17 mouse cellular contexts compared by ENCODE assay signal in the genomic region with DNA sequence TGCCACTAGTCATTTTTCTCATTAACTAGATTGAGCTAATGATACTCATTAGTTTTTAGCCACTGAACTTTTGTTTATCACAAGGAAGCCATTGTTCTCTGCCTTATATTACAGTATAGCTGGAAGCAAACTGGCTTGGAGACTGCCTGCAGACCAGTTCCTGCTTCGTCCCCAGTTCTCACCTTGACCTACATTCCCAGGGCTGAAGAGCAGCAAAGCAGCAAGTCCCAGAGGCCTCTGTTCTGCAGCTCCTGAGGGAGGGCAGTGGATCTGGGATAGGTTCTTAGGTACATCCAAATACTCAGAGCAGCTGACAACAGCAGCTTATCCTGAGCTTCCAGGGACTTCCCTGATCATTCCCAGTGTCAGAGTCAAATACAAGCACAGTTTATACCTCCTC.
"Had no signal": no experiment of that assay in that cellular context is flagged by ENCODE, and none has a peak within 500 bp of the region (broad histone marks: within the 10 kb centered on the region; RNA-seq: fewer than 3 reads in every experiment).

No protein-coding gene starts in this region.

- H3K27ac ChIP-seq: midbrain, embryonic 10.5 days; midbrain, embryonic 12.5 days; neural tube, embryonic 13.5 days; neural tube, embryonic 15.5 days had no signal

- H3K4me3 ChIP-seq: midbrain, embryonic 10.5 days; midbrain, embryonic 12.5 days; myocyte; neural tube, embryonic 13.5 days; neural tube, embryonic 15.5 days had no signal

- DNase-seq: lung, adult 18-20 months; lung, embryonic 14.5 days; lung, postnatal 10 days; lung, postnatal 4 days; midbrain, embryonic 14.5 days; right cerebral cortex, adult 18-20 months; right cerebral cortex, postnatal 25 days; right cerebral cortex, postnatal 4 days; spleen, adult 18-20 months; thymus, adult 2 months; thymus, postnatal 25 days; thymus, postnatal 4 days had no signal
